20 mouse cellular contexts compared by ENCODE assay signal in genomic region chr2:91449662-91450061, GRCm38 (mm10).
"Had no signal": no experiment of that assay in that cellular context is flagged by ENCODE, and none has a peak within 500 bp of the region (broad histone marks: within the 10 kb centered on the region; RNA-seq: fewer than 3 reads in every experiment).

No protein-coding gene starts in this region.

- H3K27ac ChIP-seq: heart, embryonic 13.5 days; heart, embryonic 15.5 days; hindbrain, embryonic 12.5 days; hindbrain, embryonic 14.5 days; limb, embryonic 13.5 days; limb, embryonic 15.5 days; liver, embryonic 12.5 days; liver, embryonic 14.5 days had no signal

- H3K4me3 ChIP-seq: heart, embryonic 13.5 days; heart, embryonic 15.5 days; hindbrain, embryonic 12.5 days; limb, embryonic 13.5 days; limb, embryonic 15.5 days; liver, embryonic 12.5 days had no signal

- DNase-seq: forebrain, postnatal 0 days; gastrocnemius, postnatal 14 days; gastrocnemius, postnatal 36 days; heart, adult 18-20 months; heart, postnatal 14 days; heart, postnatal 36 days; layer of hippocampus, adult 9-11 months; layer of hippocampus, postnatal 36 days; left cerebral cortex, postnatal 4 days had no signal

- H3K4me2 ChIP-seq: heart, embryonic 11.5 days; heart, embryonic 13.5 days; heart, embryonic 15.5 days; hindbrain, embryonic 12.5 days; hindbrain, embryonic 14.5 days; limb, embryonic 13.5 days; limb, embryonic 15.5 days; liver, embryonic 12.5 days had no signal

- H3K9me3 ChIP-seq: heart, embryonic 15.5 days; hindbrain, embryonic 12.5 days; limb, embryonic 13.5 days; limb, embryonic 15.5 days; liver, embryonic 12.5 days had no signal

- H3K36me3 ChIP-seq: heart, embryonic 13.5 days; heart, embryonic 15.5 days; hindbrain, embryonic 12.5 days; limb, embryonic 13.5 days; limb, embryonic 15.5 days; liver, embryonic 12.5 days had no signal

- H3K9ac ChIP-seq: forebrain, postnatal 0 days; heart, embryonic 13.5 days; heart, embryonic 15.5 days; hindbrain, embryonic 12.5 days; hindbrain, embryonic 14.5 days; limb, embryonic 13.5 days; limb, embryonic 15.5 days; liver, embryonic 12.5 days; liver, embryonic 14.5 days had no signal

- ATAC-seq: forebrain, postnatal 0 days; hindbrain, embryonic 16.5 days; inflammation-experienced regulatory T-cells, adult 6 months; liver, embryonic 12.5 days had no signal

- H3K27me3 ChIP-seq: heart, embryonic 13.5 days; heart, embryonic 15.5 days; hindbrain, embryonic 12.5 days; limb, embryonic 13.5 days; limb, embryonic 15.5 days had no signal
